Mouse (Mus musculus) T-helper 17 cell (primary cell): Measurements from ENCODE around the gene Hal.

Experiments
- in situ Hi-C, 2 experiments: fragments of 300-600 bp; cut with MboI, MseI; formaldehyde crosslinking; loops; 1 replicate in 1 of 2; 2 replicates in 1 of 2; pipeline ENCODE4 v1.15.1; 2025; ENCODE audit warnings: high pct_unique_total_duplicates in 2 of 2

The Hal gene

GRCm38 (mm10) chr10:93559786-93560185 lies 71.2 kb downstream of the Hal start:
- in situ Hi-C loops, result loop anchor here in 1 of 2 experiments (25.0 kb wide), 1 partner anchor 497 kb away; no protein-coding TSS in a partner anchor

GRCm38 (mm10) chr10:93564518-93565090 lies 76.0 kb downstream of the Hal start:
- in situ Hi-C loops, result loop anchor here in 1 of 2 experiments (25.0 kb wide), 1 partner anchor 502 kb away; no protein-coding TSS in a partner anchor

GRCm38 (mm10) chr10:93567066-93567465 lies 78.5 kb downstream of the Hal start:
- in situ Hi-C loops, result loop anchor here in 1 of 2 experiments (25.0 kb wide), 1 partner anchor 505 kb away; no protein-coding TSS in a partner anchor

GRCm38 (mm10) chr10:93567841-93568566 lies 79.4 kb downstream of the Hal start:
- in situ Hi-C loops, result loop anchor here in 1 of 2 experiments (25.0 kb wide), 1 partner anchor 506 kb away; no protein-coding TSS in a partner anchor

GRCm38 (mm10) chr10:93568671-93569070 lies 80.1 kb downstream of the Hal start:
- in situ Hi-C loops, result loop anchor here in 1 of 2 experiments (25.0 kb wide), 1 partner anchor 506 kb away; no protein-coding TSS in a partner anchor
